Mouse (Mus musculus) neutrophil, adult 83 days (primary cell): ENCODE data around the gene Gm37240. TPM values are rescaled to one million over a fixed set of nuclear protein-coding genes. Genes with fewer than 3 reads are reported as not detected.

Experiments used
- total RNA-seq, 2 experiments: library from RNA; stranded (reverse); gene quantifications; one replicate each; pipeline ENCODE4 v1.2.4; 2023

Gm37240 gene
- not detected for total RNA-seq

GRCm38 (mm10) chr3:85887239-85887827 is at the start of gene Gm37240, which contains the start of gene Glt28d2:
Gene Gm37240, minus strand, starts transcription at chr3:85887518.
Gene Glt28d2, minus strand, starts transcription at chr3:85887516.

GRCm38 (mm10) chr3:85817191-85817590 is 70.1 kb downstream of the Gm37240 start, which contains the start of gene Fam160a1:
Gene Fam160a1, minus strand, starts transcription at chr3:85817291.

GRCm38 (mm10) chr3:85573864-85574830 is 313.2 kb downstream of the Gm37240 start, which contains the start of gene Gatb:
Gene Gatb, plus strand, starts transcription at chr3:85574119.

GRCm38 (mm10) chr3:84814762-84815381 is 1072.4 kb downstream of the Gm37240 start, which contains the start of gene Fbxw7:
Gene Fbxw7, plus strand, starts transcription at chr3:84815268.

GRCm38 (mm10) chr3:84593274-84593673 is 1294.0 kb downstream of the Gm37240 start, which contains the start of gene Tigd4:
Gene Tigd4, plus strand, starts transcription at chr3:84593574.

GRCm38 (mm10) chr3:84582023-84582912 is 1305.0 kb downstream of the Gm37240 start, which contains the start of gene Arfip1:
Gene Arfip1, minus strand, starts transcription at chr3:84582625.

GRCm38 (mm10) chr3:84480006-84480897 is 1407.1 kb downstream of the Gm37240 start, which contains the start of gene Fhdc1:
Gene Fhdc1, minus strand, starts transcription at chr3:84480429.

Other genes with a start within 250 kb of the Gm37240 start
- under 1 TPM; 0.15 to 0.18 TPM for gene Fam160a1, start 70.2 kb downstream of the Gm37240 start, total RNA-seq
- not detected for gene Glt28d2, start within 50 bp of the Gm37240 start, total RNA-seq
- under 1 TPM; 0.57 to 0.71 TPM for gene Sh3d19, start 83.6 kb upstream of the Gm37240 start, total RNA-seq
- gene Prss48, start 115.0 kb upstream of the Gm37240 start, total RNA-seq, result not detected